Mouse (Mus musculus) lung, embryonic 15.5 days (tissue): ENCODE measurements at regions not wholly inside any gene's neighbourhood (a gene's known extent, or its start where the extent isn't known, plus 50 kb on each side); places are given as distances from the start of the nearest gene placed in this dataset.
A peak's percentile ranks its signal among the peaks of the same experiment; 100 is the strongest.

Source experiments
- ATAC-seq: fragments of 200-750 bp; cut with Nextera tagmentation; 2 replicates; pipeline ENCODE4 v1.8.0; 2017; ENCODE audit warnings: moderate number of reproducible peaks, borderline replicate concordance; ENCODE audit not compliant: low FRiP score, low TSS enrichment; ENCODE audit errors: extremely low read depth
- H3K27ac ChIP-seq: fragments of 300-500 bp; sonication (generic); 2 replicates; pipeline ENCODE4 v1.5.1; 2015; ENCODE audit warnings: moderate library complexity, mild to moderate bottlenecking, inconsistent platforms
- H3K27me3 ChIP-seq: fragments of 300-500 bp; sonication (generic); 2 replicates; pipeline ENCODE4 v1.6.1; 2015; ENCODE audit warnings: inconsistent platforms
- H3K36me3 ChIP-seq: fragments of 300-500 bp; sonication (generic); 2 replicates; pipeline ENCODE4 v1.6.1; 2015; ENCODE audit warnings: inconsistent platforms
- H3K4me1 ChIP-seq: fragments of 300-500 bp; sonication (generic); 2 replicates; pipeline ENCODE4 v1.6.1; 2015; ENCODE audit warnings: inconsistent platforms
- H3K4me2 ChIP-seq: fragments of 300-500 bp; sonication (generic); 2 replicates; pipeline ENCODE4 v1.6.1; 2015; ENCODE audit warnings: inconsistent platforms, mild to moderate bottlenecking, moderate library complexity
- H3K4me3 ChIP-seq: fragments of 300-500 bp; sonication (generic); 2 replicates; pipeline ENCODE4 v1.5.1; 2015; ENCODE audit warnings: mild to moderate bottlenecking, inconsistent platforms
- H3K9ac ChIP-seq: fragments of 300-500 bp; sonication (generic); 2 replicates; pipeline ENCODE4 v1.6.1; 2015; ENCODE audit warnings: inconsistent platforms
- H3K9me3 ChIP-seq: fragments of 300-500 bp; sonication (generic); 2 replicates; pipeline ENCODE4 v1.6.1; 2016; ENCODE audit warnings: inconsistent platforms
- WGBS: fragments of 180-500 bp; shearing (Covaris S2); methylation state at CpG from one replicate; pipeline ENCODE4 v1.1.7; 2015; 5-methylcytosine and 5-hydroxymethylcytosine counted together

GRCm38 (mm10) chr6:145310601-145311000 lies 60.6 kb upstream of the Kras start:
- Histone ChIP-seq H3K4me2 (no peak overlapping the region), H3K4me3 (no peak overlapping the region), H3K9me3 (no peaks in the 10 kb centered on the region), H3K4me1 (peaks cover 5% of the 10 kb centered on the region), H3K36me3 (no peaks in the 10 kb centered on the region), H3K9ac (no peak overlapping the region), H3K27me3 (no peaks in the 10 kb centered on the region), H3K27ac (no peak overlapping the region)
- WGBS, result 25% methylated on average over 6 of the region's 6 CpGs
- no peak for ATAC-seq

GRCm38 (mm10) chr6:145309025-145309424 lies 59.0 kb upstream of the Kras start:
- no peaks in the 10 kb centered on the region for H3K27me3 ChIP-seq
- 71% methylated on average over 3 of the region's 3 CpGs for WGBS
- ATAC-seq, result no peak

DNA sequence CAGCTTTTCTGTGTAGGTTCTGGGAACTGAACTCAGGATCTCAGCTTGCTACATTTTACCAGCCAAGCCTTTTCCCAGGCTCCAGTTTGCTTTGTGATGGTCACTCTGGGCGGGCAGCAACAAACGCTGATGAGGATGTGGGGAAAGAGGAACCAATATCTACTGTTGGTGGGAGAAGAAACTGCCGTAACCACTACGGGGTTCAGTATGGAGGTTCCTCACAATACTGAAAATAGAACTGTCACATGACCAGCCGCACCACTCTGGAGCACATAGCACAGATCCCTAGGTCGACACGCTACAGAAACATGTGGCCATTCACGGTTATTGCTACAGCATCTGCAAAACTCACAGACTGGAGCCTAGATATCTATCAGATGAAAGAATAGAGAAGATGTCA lies 57.2 kb upstream of the Kras start:
- Histone ChIP-seq H3K27me3 (no peaks in the 10 kb centered on the region), H3K9ac (no peak overlapping the region), H3K4me2 (no peak overlapping the region), H3K27ac (no peak overlapping the region), H3K4me1 (peaks cover 26% of the 10 kb centered on the region), H3K4me3 (no peak overlapping the region), H3K36me3 (no peaks in the 10 kb centered on the region), H3K9me3 (no peaks in the 10 kb centered on the region)
- no peak for ATAC-seq
- 90% methylated on average over 8 of the region's 8 CpGs for WGBS

More at GRCm38 (mm10) chr6:145309025-145309424, 59.0 kb upstream of the Kras start:
- Histone ChIP-seq H3K36me3 (no peaks in the 10 kb centered on the region), H3K4me1 (peaks cover 9% of the 10 kb centered on the region), H3K9ac (no peak overlapping the region), H3K4me3 (no peak overlapping the region), H3K27ac (no peak overlapping the region), H3K4me2 (no peak overlapping the region), H3K9me3 (no peaks in the 10 kb centered on the region)

- no peak overlapping the region for H3K27ac ChIP-seq
- H3K9ac ChIP-seq, result no peak overlapping the region
- peak; percentile 8; the same call in 1 of the 2 replicates for ATAC-seq
- H3K4me3 ChIP-seq, result no peak overlapping the region
- 58% methylated on average over 18 of the region's 18 CpGs for WGBS
- H3K36me3 ChIP-seq, result no peaks in the 10 kb centered on the region
- H3K4me1 ChIP-seq, result peaks cover 29% of the 10 kb centered on the region
- H3K4me2 ChIP-seq, result no peak overlapping the region
- H3K9me3 ChIP-seq, result no peaks in the 10 kb centered on the region
- no peaks in the 10 kb centered on the region for H3K27me3 ChIP-seq
Measured at GRCm38 (mm10) chr6:145306331-145307124, 56.5 kb upstream of the Kras start.

- Histone ChIP-seq H3K9ac (no peak overlapping the region), H3K4me3 (no peak overlapping the region), H3K4me1 (peaks cover 32% of the 10 kb centered on the region), H3K4me2 (no peak overlapping the region), H3K36me3 (no peaks in the 10 kb centered on the region), H3K27me3 (no peaks in the 10 kb centered on the region), H3K9me3 (no peaks in the 10 kb centered on the region), H3K27ac (no peak overlapping the region)
- ATAC-seq, result no peak
- 96% methylated on average over 5 of the region's 5 CpGs for WGBS
Measured at GRCm38 (mm10) chr6:145305669-145306068, 55.6 kb upstream of the Kras start.

DNA sequence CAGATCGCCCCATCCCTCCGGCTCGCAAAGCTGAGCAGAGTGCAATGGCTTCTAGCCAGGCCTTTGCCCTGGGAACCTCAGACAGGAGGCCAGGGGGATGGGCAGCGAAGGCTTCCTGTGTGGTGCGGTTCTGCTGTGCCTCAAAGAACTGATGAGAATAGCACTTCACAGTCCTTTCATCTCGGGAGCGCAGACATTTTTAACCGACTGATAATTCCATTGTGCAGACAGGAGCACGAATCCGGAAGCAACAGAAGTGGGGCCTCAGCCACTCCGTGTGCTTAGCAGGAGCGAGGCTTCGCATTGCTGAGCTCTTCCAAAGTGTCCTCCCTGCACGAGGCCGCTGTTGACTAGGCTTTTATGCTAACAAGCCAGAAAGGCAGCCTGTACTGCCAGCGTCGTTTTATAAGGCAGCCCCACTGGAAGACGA lies 53.6 kb upstream of the Kras start:
- H3K27ac ChIP-seq, result peak overlapping the region; percentile 75

GRCm38 (mm10) chr6:145302907-145303640 lies 53.0 kb upstream of the Kras start:
- peak overlapping the region; percentile 29 for H3K4me3 ChIP-seq
- no peak for ATAC-seq
- H3K36me3 ChIP-seq, result no peaks in the 10 kb centered on the region
- H3K4me1 ChIP-seq, result peaks cover 37% of the 10 kb centered on the region
- 39% methylated on average over 22 of the region's 22 CpGs for WGBS
- peak overlapping the region; percentile 33 for H3K9ac ChIP-seq
- no peaks in the 10 kb centered on the region for H3K27me3 ChIP-seq
- H3K27ac ChIP-seq, result peak overlapping the region; percentile 75
- H3K9me3 ChIP-seq, result no peaks in the 10 kb centered on the region
- H3K4me2 ChIP-seq, result peak overlapping the region; percentile 52

More for the DNA sequence above, 53.6 kb upstream of the Kras start:
- H3K36me3 ChIP-seq, result no peaks in the 10 kb centered on the region
- peak overlapping the region; percentile 33 for H3K9ac ChIP-seq
- 4% methylated on average over 18 of the region's 18 CpGs for WGBS
- peak; percentile 61 for ATAC-seq
- peaks cover 36% of the 10 kb centered on the region for H3K4me1 ChIP-seq
- H3K4me2 ChIP-seq, result peak overlapping the region; percentile 52
- peak overlapping the region; percentile 29 for H3K4me3 ChIP-seq
- H3K9me3 ChIP-seq, result no peaks in the 10 kb centered on the region
- no peaks in the 10 kb centered on the region for H3K27me3 ChIP-seq

GRCm38 (mm10) chr6:145302105-145302504 lies 52.1 kb upstream of the Kras start:
- ATAC-seq, result no peak
- Histone ChIP-seq H3K9ac (no peak overlapping the region), H3K4me3 (no peak overlapping the region), H3K4me2 (no peak overlapping the region), H3K4me1 (peaks cover 43% of the 10 kb centered on the region), H3K36me3 (no peaks in the 10 kb centered on the region), H3K9me3 (no peaks in the 10 kb centered on the region), H3K27me3 (no peaks in the 10 kb centered on the region), H3K27ac (no peak overlapping the region)
- 81% methylated on average over 10 of the region's 10 CpGs for WGBS

DNA sequence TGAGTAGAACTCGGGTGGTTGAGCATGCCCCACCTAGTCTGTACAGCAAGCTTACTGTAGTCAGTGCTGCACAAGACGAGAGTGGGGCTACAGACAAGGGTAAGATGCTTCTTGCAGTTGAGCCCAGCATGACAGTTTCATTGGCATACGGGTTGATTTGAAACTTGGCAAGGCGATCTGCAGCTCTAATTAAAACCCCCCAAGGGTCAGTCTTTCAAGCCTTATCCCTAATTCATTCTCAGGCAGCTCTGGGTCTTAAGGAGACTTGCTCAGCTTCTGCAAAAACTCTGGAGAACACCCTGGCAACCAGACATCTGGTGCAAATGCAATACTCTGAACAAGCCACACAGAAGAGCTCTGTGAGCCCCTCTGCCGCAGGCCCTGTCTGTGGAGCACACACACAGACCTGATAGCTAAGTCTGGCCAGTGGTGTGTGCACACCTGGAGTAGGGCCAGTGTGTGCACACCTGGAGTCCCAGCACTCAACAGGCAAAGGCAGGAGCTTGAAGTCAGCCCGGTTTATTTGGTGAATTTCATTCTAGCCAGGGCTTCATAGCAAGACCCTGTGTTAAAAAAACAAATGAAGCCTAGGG lies 50.3 kb upstream of the Kras start:
- H3K9me3 ChIP-seq, result no peaks in the 10 kb centered on the region
- H3K4me2 ChIP-seq, result no peak overlapping the region
- peaks cover 46% of the 10 kb centered on the region for H3K4me1 ChIP-seq
- WGBS, result 43% methylated on average over 6 of the region's 6 CpGs
- H3K27me3 ChIP-seq, result no peaks in the 10 kb centered on the region
- no peak for ATAC-seq
- H3K9ac ChIP-seq, result no peak overlapping the region
- peak overlapping the region; percentile 61 for H3K27ac ChIP-seq
- H3K4me3 ChIP-seq, result no peak overlapping the region
- H3K36me3 ChIP-seq, result no peaks in the 10 kb centered on the region
